Mouse (Mus musculus) liver, embryonic 14.5 days (tissue): Measurements from ENCODE around the gene D630036H23Rik.

Source experiments
- CTCF ChIP-seq: IDR thresholded peaks from 2 replicates; pipeline ENCODE4 v1.5.1; 2016; ENCODE audit warnings: antibody characterized with exemption, low read depth, control low read depth
- EP300 ChIP-seq: IDR thresholded peaks from 2 replicates; pipeline ENCODE4 v1.6.1; 2016; ENCODE audit warnings: antibody characterized with exemption, low read depth

DNA sequence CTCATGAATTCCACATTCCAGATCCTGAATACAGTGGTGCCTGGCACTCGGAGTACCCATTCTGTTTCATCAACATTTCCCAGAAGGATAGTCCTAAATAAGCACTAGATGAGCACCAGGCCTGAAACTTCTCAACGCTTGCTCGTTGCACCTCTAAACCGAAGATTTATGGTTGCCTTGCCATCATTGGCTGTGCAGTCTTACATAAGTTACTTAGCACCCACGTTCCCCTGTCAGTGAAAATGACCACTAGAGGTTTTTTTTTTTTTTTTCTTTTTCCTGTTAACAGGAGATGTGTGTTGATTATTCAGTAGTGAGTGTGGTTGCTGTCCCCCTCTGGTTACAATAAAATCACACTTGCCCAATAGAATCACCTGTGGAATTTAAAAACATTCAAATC, 1.2 kb downstream of the D630036H23Rik start:
- TF ChIP-seq CTCF: no peak
- TF ChIP-seq EP300: no peak
